Mouse (Mus musculus): ENCODE measurements around the gene Leprot.

GRCm38 (mm10) chr4:101700892-101701640, 53.5 kb downstream of the Leprot start:
- no peak for TF ChIP-seq GATA1 (IDR thresholded peaks at IDR 0.05; ENCODE audit: low read depth, low read length)
- no peak for TF ChIP-seq CTCF (IDR thresholded peaks at IDR 0.05 in 2 of 3, conservative IDR thresholded peaks at IDR 0.05 in 1 of 3; ENCODE audit: control insufficient read depth in 1 of 3, insufficient read depth in 1 of 3, low read depth in 2 of 3, low read length in 3 of 3, poor library complexity in 1 of 3, severe bottlenecking in 1 of 3)
- no peak for TF ChIP-seq POLR2AphosphoS5 (IDR thresholded peaks at IDR 0.05; ENCODE audit: borderline replicate concordance, low read depth, low read length)
- TF ChIP-seq JUND (IDR thresholded peaks at IDR 0.05; ENCODE audit: low read depth, low read length): no peak
- no peak for TF ChIP-seq POLR2A (IDR thresholded peaks at IDR 0.05; ENCODE audit: control insufficient read depth in 1 of 2, insufficient read depth in 1 of 2, low read depth in 1 of 2, low read length in 2 of 2, poor library complexity in 1 of 2)
- no peak for TF ChIP-seq USF1 (IDR thresholded peaks at IDR 0.05; ENCODE audit: low read depth, low read length)
- TF ChIP-seq E2F4 (IDR thresholded peaks at IDR 0.05; ENCODE audit: borderline replicate concordance, low read depth, low read length): no peak
- TF ChIP-seq GABPA (IDR thresholded peaks at IDR 0.05; ENCODE audit: low read depth, low read length): no peak
- TF ChIP-seq TAL1 (IDR thresholded peaks at IDR 0.05; ENCODE audit: low read length): no peak
- TF ChIP-seq ZNF384 (IDR thresholded peaks at IDR 0.05; ENCODE audit: low read depth, low read length): no peak
- TF ChIP-seq NRF1 (IDR thresholded peaks at IDR 0.05; ENCODE audit: insufficient read depth, low read depth, low read length, poor library complexity, severe bottlenecking): no peak
- no peak for TF ChIP-seq TCF12 (IDR thresholded peaks at IDR 0.05; ENCODE audit: low read depth, low read length)

Measured in MEL (cell line).